Mouse (Mus musculus): ENCODE data around the gene Abcf3. TPM values are rescaled to one million over a fixed set of nuclear protein-coding genes. Genes with fewer than 3 reads are reported as not detected.

The Abcf3 gene
- total RNA-seq, 2 experiments from 2014 or later = 38.7 to 60.5 TPM

- no peak for ATAC-seq (replicated peaks; ENCODE audit: low FRiP score, low TSS enrichment, poor library complexity, severe bottlenecking)
Measured at GRCm38 (mm10) chr16:20537601-20538320, 10.6 kb upstream of the Abcf3 start.

GRCm38 (mm10) chr16:20539649-20540048, 8.7 kb upstream of the Abcf3 start:
- ATAC-seq (replicated peaks; ENCODE audit: low FRiP score, low TSS enrichment, poor library complexity, severe bottlenecking) = no peak

DNA sequence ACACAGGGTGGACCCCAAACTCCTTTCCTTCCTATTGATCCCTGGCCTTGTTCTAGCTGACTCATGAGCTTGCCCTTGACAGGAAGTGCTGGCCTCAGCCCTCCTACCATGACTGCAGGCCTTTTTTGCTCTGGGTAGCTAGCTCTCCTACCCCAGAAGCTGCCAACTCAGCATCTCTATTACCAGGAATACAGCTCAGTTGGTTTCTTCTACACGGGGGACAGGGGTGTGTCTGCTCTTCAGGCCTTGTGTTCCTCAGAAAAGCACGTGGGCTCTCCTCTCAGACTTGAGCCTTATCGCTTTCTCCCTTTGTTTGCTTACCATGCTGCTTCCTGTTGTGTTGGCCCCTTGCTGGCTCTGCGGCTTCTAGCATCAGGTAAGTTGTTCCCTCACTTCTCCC, 7.9 kb upstream of the Abcf3 start:
- ATAC-seq (replicated peaks; ENCODE audit: low FRiP score, low TSS enrichment, poor library complexity, severe bottlenecking) = no peak

DNA sequence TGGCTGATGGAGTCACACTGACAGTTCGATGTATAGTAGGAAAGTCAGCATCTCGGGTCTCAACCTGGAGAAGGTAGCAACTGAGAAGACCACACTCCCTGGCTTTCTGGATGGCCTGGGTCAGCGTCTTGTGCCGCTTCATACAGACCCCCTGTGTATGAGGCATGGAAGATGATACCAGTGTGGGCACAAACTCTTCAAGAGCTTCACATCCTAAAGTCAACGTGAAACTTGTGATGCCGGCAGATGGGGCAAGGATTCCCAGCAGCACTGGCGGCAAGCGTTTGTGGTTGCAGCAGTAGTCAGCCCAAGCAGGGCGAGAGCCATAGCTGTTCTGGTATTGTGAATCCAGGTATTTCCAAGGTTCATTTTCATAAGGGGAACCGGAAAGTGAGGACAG, 2.7 kb upstream of the Abcf3 start:
- no peak for ATAC-seq (replicated peaks; ENCODE audit: low FRiP score, low TSS enrichment, poor library complexity, severe bottlenecking)

GRCm38 (mm10) chr16:20547423-20547822, 954 bp upstream of the Abcf3 start:
- ATAC-seq (replicated peaks; ENCODE audit: low FRiP score, low TSS enrichment, poor library complexity, severe bottlenecking) = no peak

GRCm38 (mm10) chr16:20549161-20549560, 784 bp downstream of the Abcf3 start:
- ATAC-seq (replicated peaks; ENCODE audit: low FRiP score, low TSS enrichment, poor library complexity, severe bottlenecking) = no peak

GRCm38 (mm10) chr16:20551691-20552090, 3.3 kb downstream of the Abcf3 start:
- no peak for ATAC-seq (replicated peaks; ENCODE audit: low FRiP score, low TSS enrichment, poor library complexity, severe bottlenecking)

DNA sequence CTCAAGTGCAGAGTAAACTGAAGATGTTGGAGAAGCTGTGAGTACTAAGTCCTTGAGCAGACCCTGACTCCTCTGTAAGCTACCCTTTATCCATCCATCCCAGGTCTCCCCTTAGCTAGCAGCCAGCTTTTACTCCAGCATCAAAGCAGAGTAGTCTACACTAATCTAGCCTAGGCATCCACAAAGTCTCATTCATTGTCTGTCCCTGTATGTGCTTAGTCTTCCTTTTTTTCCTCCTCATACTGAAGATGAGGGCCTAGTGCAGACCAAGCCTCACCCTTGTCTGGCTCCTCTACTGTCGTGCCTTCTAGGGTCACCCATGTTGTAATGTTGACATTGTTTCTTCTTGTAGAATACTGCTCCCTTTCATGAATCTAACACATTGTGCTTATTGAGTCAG, 4.2 kb downstream of the Abcf3 start:
- ATAC-seq (replicated peaks; ENCODE audit: low FRiP score, low TSS enrichment, poor library complexity, severe bottlenecking) = no peak

- ATAC-seq (replicated peaks; ENCODE audit: low FRiP score, low TSS enrichment, poor library complexity, severe bottlenecking) = no peak
Measured at GRCm38 (mm10) chr16:20555000-20555399, 6.6 kb downstream of the Abcf3 start.

GRCm38 (mm10) chr16:20557381-20557780, 9.0 kb downstream of the Abcf3 start:
- no peak for ATAC-seq (replicated peaks; ENCODE audit: low FRiP score, low TSS enrichment, poor library complexity, severe bottlenecking)

GRCm38 (mm10) chr16:20565075-20565474, 16.7 kb downstream of the Abcf3 start:
- no peak for ATAC-seq (replicated peaks; ENCODE audit: low FRiP score, low TSS enrichment, poor library complexity, severe bottlenecking)

DNA sequence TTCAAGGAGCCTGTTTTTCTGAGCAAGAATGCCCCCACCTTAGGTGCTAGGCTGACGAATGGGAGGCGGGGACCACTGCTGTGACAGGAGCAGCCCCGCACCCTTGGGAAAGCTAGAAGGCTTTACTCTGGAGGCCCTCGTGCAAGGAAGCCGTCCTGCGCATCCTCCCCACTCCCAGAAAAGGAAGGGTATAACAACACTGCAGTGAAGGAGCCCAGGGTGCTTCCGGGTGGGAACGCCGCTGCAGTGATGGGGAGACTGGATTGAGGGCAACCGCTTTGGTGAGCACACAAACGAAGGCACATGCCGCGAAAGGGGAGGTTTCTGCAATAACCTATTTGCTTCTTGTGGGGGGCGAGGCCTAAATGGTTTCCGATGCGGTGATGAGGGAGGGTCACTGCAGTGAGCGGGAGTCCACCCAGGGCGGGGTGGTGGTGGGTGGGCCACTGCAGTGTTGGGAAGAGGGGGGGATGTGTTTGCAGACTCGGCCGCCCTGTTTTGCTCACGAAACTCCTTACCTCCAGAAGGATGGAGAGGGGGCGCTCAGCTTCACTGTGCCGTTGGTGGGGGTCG, 41.1 kb downstream of the Abcf3 start, which contains the start of gene Vwa5b2:
Gene Vwa5b2, plus strand, starts transcription at position 106 of the 573 bp plus-strand sequence.
- ATAC-seq (replicated peaks; ENCODE audit: low FRiP score, low TSS enrichment, poor library complexity, severe bottlenecking) = no peak

- no peak for ATAC-seq (replicated peaks; ENCODE audit: low FRiP score, low TSS enrichment, poor library complexity, severe bottlenecking)
Measured at GRCm38 (mm10) chr16:20589939-20590679, 41.7 kb downstream of the Abcf3 start.

GRCm38 (mm10) chr16:20590680-20591038, 42.3 kb downstream of the Abcf3 start:
- ATAC-seq (replicated peaks; ENCODE audit: low FRiP score, low TSS enrichment, poor library complexity, severe bottlenecking) = no peak

GRCm38 (mm10) chr16:20591076-20591705, 42.8 kb downstream of the Abcf3 start:
- ATAC-seq (replicated peaks; ENCODE audit: low FRiP score, low TSS enrichment, poor library complexity, severe bottlenecking) = no peak

- ATAC-seq (replicated peaks; ENCODE audit: low FRiP score, low TSS enrichment, poor library complexity, severe bottlenecking) = peak; percentile 85
Measured at GRCm38 (mm10) chr16:20595060-20595673, 46.8 kb downstream of the Abcf3 start.

GRCm38 (mm10) chr16:20595737-20596136, 47.4 kb downstream of the Abcf3 start:
- no peak for ATAC-seq (replicated peaks; ENCODE audit: low FRiP score, low TSS enrichment, poor library complexity, severe bottlenecking)

DNA sequence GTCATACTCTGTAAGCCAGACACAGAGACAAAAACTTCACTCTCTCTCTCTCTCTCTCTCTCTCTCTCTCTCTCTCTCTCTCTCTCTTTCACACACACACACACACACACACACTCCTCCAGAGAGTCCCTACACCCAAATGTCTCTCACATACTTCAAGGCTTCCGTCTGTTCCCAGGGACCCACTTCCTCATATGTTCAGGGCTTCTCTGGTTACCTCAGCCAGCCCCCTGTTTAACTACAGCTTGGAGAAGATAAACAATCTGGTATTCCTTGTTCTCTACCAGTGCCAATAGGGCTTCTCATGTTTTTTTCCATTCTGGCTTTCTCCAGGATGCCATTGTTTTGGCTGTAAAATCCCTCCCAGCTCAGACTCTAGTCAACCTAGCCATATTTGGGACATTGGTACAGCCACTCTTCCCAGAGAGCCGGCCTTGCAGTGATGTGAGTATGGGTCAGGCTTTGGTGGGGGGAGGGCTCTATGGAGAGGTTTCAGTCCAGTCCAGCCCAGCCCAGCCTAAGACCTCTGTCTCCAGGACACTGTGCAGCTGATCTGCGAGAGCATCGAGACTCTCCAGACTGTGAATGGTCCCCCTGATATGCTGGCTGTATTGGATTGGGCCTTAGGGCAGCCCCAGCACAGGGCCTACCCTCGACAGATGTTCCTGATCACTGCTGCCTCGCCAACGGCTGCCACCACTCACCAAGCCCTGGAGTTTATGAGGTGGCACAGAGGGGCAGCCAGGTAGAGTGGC, 48.5 kb downstream of the Abcf3 start:
- ATAC-seq (replicated peaks; ENCODE audit: low FRiP score, low TSS enrichment, poor library complexity, severe bottlenecking) = no peak

DNA sequence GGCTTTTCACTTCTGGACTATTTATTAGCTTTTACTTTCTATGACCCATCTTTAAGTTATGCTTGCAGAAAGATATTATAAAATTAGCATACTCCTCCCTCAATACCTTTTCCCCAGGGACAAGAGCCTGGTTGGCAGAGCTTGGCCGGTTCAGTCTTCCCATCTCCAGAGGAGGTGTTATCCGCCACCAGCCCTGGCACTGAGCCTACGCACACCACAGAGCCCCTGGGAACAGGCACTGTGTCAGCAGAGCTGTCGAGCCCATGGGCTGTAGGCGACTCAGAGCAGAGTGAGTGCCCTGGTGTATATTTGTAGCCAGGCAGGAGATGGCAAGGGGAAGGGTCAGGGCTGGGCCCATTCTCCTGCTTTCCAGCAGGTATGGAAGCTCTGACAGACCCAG, 52.1 kb downstream of the Abcf3 start:
- ATAC-seq (replicated peaks; ENCODE audit: low FRiP score, low TSS enrichment, poor library complexity, severe bottlenecking) = no peak

Data from megakaryocyte-erythroid progenitor cell, adult 5-6 weeks (primary cell).